Comparison of ENCODE assay signal across 23 mouse cellular contexts in the genomic region with DNA sequence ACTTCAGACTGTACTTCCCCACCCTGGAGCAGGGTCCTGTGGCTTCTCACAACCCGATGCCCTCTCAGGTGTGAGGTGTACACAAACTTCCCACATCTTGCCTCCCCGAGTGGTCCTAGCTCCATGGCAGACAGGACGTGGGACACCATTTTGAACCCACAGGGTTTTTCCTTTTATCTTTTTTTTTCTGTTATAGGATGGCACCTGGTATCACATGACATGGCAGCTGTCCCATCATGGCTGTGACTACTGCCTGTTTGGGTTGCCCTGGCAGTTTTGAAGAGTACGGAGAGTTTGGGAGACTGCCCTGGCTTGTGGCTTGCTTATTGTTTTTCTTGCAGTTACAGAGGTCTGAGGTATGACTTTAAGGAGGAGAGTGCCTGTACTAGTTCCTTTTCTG.
"Had no signal": no experiment of that assay in that cellular context is flagged by ENCODE, and none has a peak within 500 bp of the region (broad histone marks: within the 10 kb centered on the region; RNA-seq: fewer than 3 reads in every experiment).

No protein-coding gene starts in this region.

- H3K4me3 ChIP-seq: gastrocnemius, adult 2 months; heart, embryonic 10.5 days; heart, embryonic 12.5 days; hindbrain, embryonic 13.5 days; hindbrain, embryonic 15.5 days; kidney, embryonic 15.5 days; limb, embryonic 13.5 days; limb, embryonic 15.5 days; liver, embryonic 12.5 days had no signal

- H3K9me3 ChIP-seq: heart, embryonic 10.5 days; heart, embryonic 12.5 days; hindbrain, embryonic 13.5 days; hindbrain, embryonic 15.5 days; kidney, embryonic 15.5 days; limb, embryonic 13.5 days; limb, embryonic 15.5 days; liver, embryonic 12.5 days had no signal

- H3K27ac ChIP-seq: gastrocnemius, adult 2 months; heart, embryonic 10.5 days; hindbrain, embryonic 13.5 days; hindbrain, embryonic 15.5 days; hindbrain, postnatal 0 days; kidney, embryonic 15.5 days; kidney, postnatal 0 days; limb, embryonic 13.5 days; limb, embryonic 15.5 days; liver, embryonic 12.5 days had no signal

- DNase-seq: gastrocnemius, adult 2 months; gastrocnemius, postnatal 10 days; gastrocnemius, postnatal 25 days; heart, adult 18-20 months; heart, postnatal 10 days; kidney, adult 11 months; kidney, adult 2 months; kidney, adult 9 months; kidney, postnatal 14 days; kidney, postnatal 36 days; layer of hippocampus, adult 9-11 months; layer of hippocampus, postnatal 36 days; left cerebral cortex, postnatal 4 days had no signal

- H3K27me3 ChIP-seq: heart, embryonic 12.5 days; hindbrain, embryonic 13.5 days; hindbrain, embryonic 15.5 days; kidney, embryonic 15.5 days; limb, embryonic 13.5 days; limb, embryonic 15.5 days; liver, embryonic 12.5 days had no signal

- H3K4me2 ChIP-seq: heart, embryonic 12.5 days; hindbrain, embryonic 13.5 days; hindbrain, embryonic 15.5 days; kidney, embryonic 15.5 days; limb, embryonic 13.5 days; limb, embryonic 15.5 days; liver, embryonic 12.5 days had no signal

- H3K9ac ChIP-seq: heart, embryonic 12.5 days; hindbrain, embryonic 13.5 days; hindbrain, embryonic 15.5 days; kidney, embryonic 15.5 days; limb, embryonic 13.5 days; limb, embryonic 15.5 days; liver, embryonic 12.5 days had no signal

- H3K4me1 ChIP-seq: heart, embryonic 12.5 days; hindbrain, embryonic 13.5 days; hindbrain, embryonic 15.5 days; limb, embryonic 13.5 days; limb, embryonic 15.5 days had no signal

- H3K36me3 ChIP-seq: heart, embryonic 10.5 days; heart, embryonic 12.5 days; hindbrain, embryonic 13.5 days; hindbrain, embryonic 15.5 days; kidney, embryonic 15.5 days; limb, embryonic 13.5 days; limb, embryonic 15.5 days; liver, embryonic 12.5 days had no signal
